Mouse (Mus musculus) heart, embryonic 14.5 days (tissue): ENCODE results near the gene Ppm1k. TPM values are rescaled to one million over a fixed set of nuclear protein-coding genes. Genes with fewer than 3 reads are reported as not detected.

Experiments used
- ATAC-seq: fragments of 200-750 bp; cut with Nextera tagmentation; 2 replicates; pipeline ENCODE4 v1.8.0; 2017; ENCODE audit warnings: low read depth, moderate TSS enrichment; ENCODE audit not compliant: insufficient number of reproducible peaks, insufficient read depth, low FRiP score
- H3K27ac ChIP-seq, 2 experiments: fragments of 200-500 bp in 1 of 2; fragments of 300-500 bp in 1 of 2; sonication (generic) in 1 of 2; replicated peaks in 1 of 2; 2 replicates each; pipeline ENCODE4 v1.5.1; 2012 to 2014; ENCODE audit warnings: low read depth in 2 of 2, low read length in 2 of 2, control low read depth in 1 of 2, mild to moderate bottlenecking in 1 of 2, mixed read lengths in 1 of 2; ENCODE audit not compliant: control insufficient read depth in 1 of 2, insufficient read depth in 1 of 2
- H3K27me3 ChIP-seq: fragments of 300-500 bp; sonication (generic); 2 replicates; pipeline ENCODE4 v1.6.1; 2014; ENCODE audit warnings: mild to moderate bottlenecking, low read length, control low read depth; ENCODE audit not compliant: control insufficient read depth, insufficient read depth
- H3K36me3 ChIP-seq: fragments of 300-500 bp; sonication (generic); 2 replicates; pipeline ENCODE4 v1.6.1; 2014; ENCODE audit warnings: mild to moderate bottlenecking, control low read depth, low read length, mixed read lengths; ENCODE audit not compliant: control insufficient read depth, insufficient read depth
- H3K4me1 ChIP-seq, 2 experiments: fragments of 200-500 bp in 1 of 2; fragments of 300-500 bp in 1 of 2; sonication (generic) in 1 of 2; 2 replicates each; pipeline ENCODE4 v1.6.1; 2012 to 2014; ENCODE audit warnings: low read length in 2 of 2, control low read depth in 1 of 2, mixed read lengths in 1 of 2; ENCODE audit not compliant: control insufficient read depth in 2 of 2, insufficient read depth in 2 of 2
- H3K4me2 ChIP-seq: fragments of 300-500 bp; sonication (generic); 2 replicates; pipeline ENCODE4 v1.6.1; 2014; ENCODE audit warnings: mild to moderate bottlenecking, low read length
- H3K4me3 ChIP-seq, 2 experiments: fragments of 200-500 bp in 1 of 2; fragments of 300-500 bp in 1 of 2; sonication (generic) in 1 of 2; 2 replicates each; pipeline ENCODE4 v1.5.1; 2012 to 2014; ENCODE audit warnings: low read length in 2 of 2, mild to moderate bottlenecking in 2 of 2, control low read depth in 1 of 2, low read depth in 1 of 2, moderate library complexity in 1 of 2; ENCODE audit not compliant: control insufficient read depth in 1 of 2, insufficient read depth in 1 of 2
- H3K9ac ChIP-seq: fragments of 300-500 bp; sonication (generic); 2 replicates; pipeline ENCODE4 v1.6.1; 2014; ENCODE audit warnings: mild to moderate bottlenecking, low read length
- H3K9me3 ChIP-seq: fragments of 300-500 bp; sonication (generic); 2 replicates; pipeline ENCODE4 v1.6.1; 2016; ENCODE audit warnings: low read length, control low read depth; ENCODE audit not compliant: control insufficient read depth
- WGBS: fragments of 180-500 bp; shearing (Covaris S2); extraction: QIAGEN DNeasy Blood & Tissue Kit; methylation state at CpG from one replicate; pipeline ENCODE4 v1.1.7; 2014; 5-methylcytosine and 5-hydroxymethylcytosine counted together
- polyA plus RNA-seq: library from polyadenylated mRNA; unstranded; fragments of >200 nt; fragmentation: Nextera tagmentation; extraction: Ambion mirVana; gene quantifications from 2 replicates; pipeline ENCODE4 v1.2.1, GENCODE M21; 2014

Ppm1k gene
- 17.1 and 17.2 TPM in 2 replicates for polyA plus RNA-seq

DNA sequence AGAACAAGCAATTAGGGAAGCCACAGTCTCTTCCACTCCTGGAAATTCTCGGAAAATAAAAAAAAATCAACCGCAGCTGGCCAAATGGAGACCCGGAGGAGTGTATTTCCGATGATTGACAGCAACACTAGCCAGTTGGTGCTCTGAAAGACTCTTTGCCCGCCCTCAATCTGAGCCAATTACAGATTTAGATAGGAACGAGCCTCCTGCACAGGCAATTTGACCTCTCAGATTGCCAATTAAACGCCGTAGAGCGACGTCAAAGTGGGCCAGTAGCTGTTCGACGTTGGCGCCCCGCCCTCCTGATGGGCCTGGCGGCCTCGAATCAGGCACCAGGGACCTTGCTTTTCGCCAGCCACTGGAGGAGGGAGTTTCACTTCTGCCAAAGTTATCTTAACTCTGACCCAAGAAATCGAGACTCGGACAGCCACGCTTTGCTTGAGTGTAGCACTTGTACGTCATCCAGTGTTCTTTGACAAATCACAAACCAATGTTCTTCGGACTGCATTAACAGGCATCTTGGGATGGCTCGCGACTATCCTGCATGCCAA is at the start of gene Ppm1k:
Ppm1k (minus strand) TSS at position 83 of the 551 bp plus-strand sequence.
- H3K27me3 ChIP-seq: no peaks in the 10 kb centered on the region
- peaks cover 7 to 26% of the 10 kb centered on the region in 2 experiments for H3K4me1 ChIP-seq
- H3K4me3 ChIP-seq: peak within 1 kb of the TSS; percentile 71
- under 1% methylated on average over 24 of the region's 24 CpGs for WGBS
- H3K9me3 ChIP-seq: no peaks in the 10 kb centered on the region
- no peaks in the 10 kb centered on the region for H3K36me3 ChIP-seq
- H3K9ac ChIP-seq: peak within 1 kb of the TSS; percentile 84
- H3K4me2 ChIP-seq: peak within 1 kb of the TSS; percentile 72
- peak within 1 kb of the TSS; percentile 91 to 93 for H3K27ac ChIP-seq
- peak; percentile 99 for ATAC-seq

DNA sequence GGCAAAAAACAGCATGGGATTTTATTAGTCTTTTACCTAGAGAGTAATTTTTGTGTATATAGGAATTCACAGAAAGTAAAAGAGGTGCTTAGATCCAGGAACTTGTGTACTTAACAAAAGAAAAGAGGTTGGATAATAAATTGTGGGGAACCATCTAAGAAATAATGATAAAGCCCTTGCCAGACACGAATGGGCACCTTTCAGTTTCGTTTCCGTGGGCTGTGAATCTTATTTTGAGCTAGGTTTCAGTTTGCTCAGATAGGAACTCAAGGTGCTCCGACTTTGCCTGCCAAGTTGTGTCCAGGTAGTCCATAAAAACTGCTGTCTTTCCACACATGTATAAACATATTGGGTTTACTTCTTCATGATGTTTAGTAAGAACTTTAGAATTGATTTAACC is 47.1 kb upstream of the Ppm1k start:
- no peak overlapping the region for H3K4me3 ChIP-seq
- ATAC-seq: no peak
- 0 out of 2 replicates have a peak, but pooled peaks cover 4% of the 10 kb centered on the region for H3K36me3 ChIP-seq
- H3K27me3 ChIP-seq: no peaks in the 10 kb centered on the region
- no peak overlapping the region for H3K9ac ChIP-seq
- no peaks in the 10 kb centered on the region for H3K4me1 ChIP-seq
- no peaks in the 10 kb centered on the region for H3K9me3 ChIP-seq
- no peak overlapping the region for H3K4me2 ChIP-seq
- no peak overlapping the region for H3K27ac ChIP-seq
- 80% methylated on average over 4 of the region's 4 CpGs for WGBS

GRCm38 (mm10) chr6:57581595-57581994 is 46.3 kb upstream of the Ppm1k start:
- H3K27me3 ChIP-seq: no peaks in the 10 kb centered on the region
- H3K4me2 ChIP-seq: peak overlapping the region; percentile 88
- WGBS: 86% methylated on average over 12 of the region's 12 CpGs
- H3K9me3 ChIP-seq: no peaks in the 10 kb centered on the region
- peak overlapping the region; percentile 81 for H3K9ac ChIP-seq
- 0 out of 2 replicates have a peak, but pooled peaks cover 4% of the 10 kb centered on the region for H3K36me3 ChIP-seq
- ATAC-seq: no peak
- no peak overlapping the region for H3K27ac ChIP-seq
- H3K4me3 ChIP-seq: peak overlapping the region; percentile 60 to 71; a peak in 3 of 4 replicates
- no peaks in the 10 kb centered on the region for H3K4me1 ChIP-seq

- Histone ChIP-seq H3K27ac (peak within 1 kb of the TSS; percentile 29 to 71), H3K27me3 (no peaks in the 10 kb centered on the region), H3K9me3 (no peaks in the 10 kb centered on the region), H3K9ac (peak within 1 kb of the TSS; percentile 81), H3K4me2 (peak within 1 kb of the TSS; percentile 88), H3K4me1 (no peaks in the 10 kb centered on the region), H3K36me3 (0 out of 2 replicates have a peak, but pooled peaks cover 4% of the 10 kb centered on the region), H3K4me3 (peak within 1 kb of the TSS; percentile 60 to 71)
- 2% methylated on average over 16 of the region's 16 CpGs for WGBS
- ATAC-seq: peak; percentile 81
Observed at GRCm38 (mm10) chr6:57580881-57581548, 45.7 kb upstream of the Ppm1k start, which contains the start of gene Herc6. TSS of gene Herc6 (plus strand) at chr6:57581000.

- H3K4me3 ChIP-seq: no peak overlapping the region
- ATAC-seq: no peak
Observed at GRCm38 (mm10) chr6:57571587-57571986, 36.3 kb upstream of the Ppm1k start.

GRCm38 (mm10) chr6:57570170-57570974 is 35.1 kb upstream of the Ppm1k start:
- no peaks in the 10 kb centered on the region for H3K9me3 ChIP-seq
- WGBS: 15% methylated on average over 6 of the region's 6 CpGs

More at GRCm38 (mm10) chr6:57571587-57571986, 36.3 kb upstream of the Ppm1k start:
- Histone ChIP-seq H3K4me1 (no peaks in the 10 kb centered on the region), H3K27me3 (no peaks in the 10 kb centered on the region), H3K9me3 (no peaks in the 10 kb centered on the region), H3K9ac (no peak overlapping the region), H3K36me3 (no peaks in the 10 kb centered on the region), H3K4me2 (no peak overlapping the region), H3K27ac (no peak overlapping the region)

DNA sequence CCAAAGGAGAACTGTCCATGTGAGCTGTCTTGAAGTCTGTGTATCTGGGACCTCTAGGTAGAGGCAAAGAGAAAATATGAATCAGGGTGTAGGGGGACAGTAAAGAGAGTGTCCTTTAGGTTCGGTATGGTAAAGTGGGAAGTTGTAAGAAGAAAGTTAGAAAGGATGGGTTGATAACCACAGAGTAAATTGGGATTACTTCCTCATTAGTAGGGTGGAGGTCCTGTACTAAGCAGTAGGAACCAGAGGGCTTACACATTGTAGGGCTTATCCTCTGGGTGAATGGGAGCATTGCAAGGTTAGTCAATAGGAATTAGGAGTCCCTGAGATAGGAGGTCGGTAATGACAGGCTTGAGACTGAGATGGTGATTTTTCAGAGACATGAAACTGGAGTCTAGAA is 32.4 kb upstream of the Ppm1k start:
- Histone ChIP-seq H3K36me3 (no peaks in the 10 kb centered on the region), H3K4me2 (no peak overlapping the region), H3K9me3 (no peaks in the 10 kb centered on the region), H3K27me3 (no peaks in the 10 kb centered on the region), H3K4me3 (no peak overlapping the region), H3K27ac (no peak overlapping the region), H3K4me1 (no peaks in the 10 kb centered on the region), H3K9ac (no peak overlapping the region)
- no peak for ATAC-seq
- 82% methylated on average over 2 of the region's 2 CpGs for WGBS

More at GRCm38 (mm10) chr6:57570170-57570974, 35.1 kb upstream of the Ppm1k start:
- Histone ChIP-seq H3K27ac (no peak overlapping the region), H3K9ac (no peak overlapping the region), H3K27me3 (no peaks in the 10 kb centered on the region), H3K4me3 (no peak overlapping the region), H3K4me1 (no peaks in the 10 kb centered on the region), H3K36me3 (no peaks in the 10 kb centered on the region), H3K4me2 (no peak overlapping the region)
- ATAC-seq: no peak
